Mouse (Mus musculus): ENCODE measurements around the gene Rasgrp2.

The Rasgrp2 gene

GRCm38 (mm10) chr19:6405433-6405832 lies 6.3 kb downstream of the Rasgrp2 start:
- intact Hi-C loops (cut with DNase I) = no loop called here

GRCm38 (mm10) chr19:6407109-6407508 lies 8.0 kb downstream of the Rasgrp2 start:
- intact Hi-C loops (cut with DNase I) = no loop called here

- intact Hi-C loops (cut with DNase I) = no loop called here
Measured at GRCm38 (mm10) chr19:6407816-6408510, 8.8 kb downstream of the Rasgrp2 start.

GRCm38 (mm10) chr19:6408749-6409148 lies 9.6 kb downstream of the Rasgrp2 start:
- intact Hi-C loops (cut with DNase I) = no loop called here

GRCm38 (mm10) chr19:6409176-6409575 lies 10.0 kb downstream of the Rasgrp2 start:
- intact Hi-C loops (cut with DNase I) = no loop called here

- intact Hi-C loops (cut with DNase I) = no loop called here
Measured at GRCm38 (mm10) chr19:6409936-6410335, 10.8 kb downstream of the Rasgrp2 start.

- intact Hi-C loops (cut with DNase I) = no loop called here
Measured at GRCm38 (mm10) chr19:6412798-6413197, 13.7 kb downstream of the Rasgrp2 start.

- intact Hi-C loops (cut with DNase I) = loop anchor here (5.0 kb wide), 1 partner anchor 37 kb away; no protein-coding TSS in a partner anchor
Measured at GRCm38 (mm10) chr19:6415454-6415853, 16.3 kb downstream of the Rasgrp2 start.

- intact Hi-C loops (cut with DNase I) = loop anchor here (5.0 kb wide), 1 partner anchor 36 kb away; no protein-coding TSS in a partner anchor
Measured at GRCm38 (mm10) chr19:6416124-6416770, 17.1 kb downstream of the Rasgrp2 start.

GRCm38 (mm10) chr19:6416894-6417761 lies 18.0 kb downstream of the Rasgrp2 start:
- intact Hi-C loops (cut with DNase I) = loop anchor here (5.0 kb wide), 1 partner anchor 35 kb away; no protein-coding TSS in a partner anchor

- intact Hi-C loops (cut with DNase I) = loop anchor here (5.0 kb wide), 1 partner anchor 34 kb away; no protein-coding TSS in a partner anchor
Measured at GRCm38 (mm10) chr19:6418233-6418879, 19.2 kb downstream of the Rasgrp2 start, which contains the start of gene Nrxn2. Gene Nrxn2 (plus strand): TSS chr19:6418731.

- intact Hi-C loops (cut with DNase I) = loop anchor here (5.0 kb wide), 1 partner anchor 33 kb away; no protein-coding TSS in a partner anchor
Measured at GRCm38 (mm10) chr19:6418984-6419692, 20.0 kb downstream of the Rasgrp2 start.

- intact Hi-C loops (cut with DNase I) = loop anchor here (5.0 kb wide), 1 partner anchor 32 kb away; no protein-coding TSS in a partner anchor
Measured at GRCm38 (mm10) chr19:6419805-6420310, 20.7 kb downstream of the Rasgrp2 start.

- intact Hi-C loops (cut with DNase I) = no loop called here
Measured at GRCm38 (mm10) chr19:6420481-6421210, 21.5 kb downstream of the Rasgrp2 start.

- intact Hi-C loops (cut with DNase I) = no loop called here
Measured at GRCm38 (mm10) chr19:6421211-6421590, 22.1 kb downstream of the Rasgrp2 start.

- intact Hi-C loops (cut with DNase I) = no loop called here
Measured at GRCm38 (mm10) chr19:6422014-6422413, 22.9 kb downstream of the Rasgrp2 start.

GRCm38 (mm10) chr19:6423241-6423640 lies 24.1 kb downstream of the Rasgrp2 start:
- intact Hi-C loops (cut with DNase I) = no loop called here

- intact Hi-C loops (cut with DNase I) = no loop called here
Measured at GRCm38 (mm10) chr19:6424137-6424881, 25.2 kb downstream of the Rasgrp2 start.

GRCm38 (mm10) chr19:6425595-6425994 lies 26.5 kb downstream of the Rasgrp2 start:
- intact Hi-C loops (cut with DNase I) = no loop called here

All from adrenal gland (tissue).